Mouse (Mus musculus) stomach, embryonic 16.5 days (tissue): Measurements from ENCODE around the gene Hsd17b2. TPM values are rescaled to one million over a fixed set of nuclear protein-coding genes. Genes with fewer than 3 reads are reported as not detected.

Experiments used
- ATAC-seq: fragments of 200-750 bp; cut with Nextera tagmentation; 2 replicates; pipeline ENCODE4 v1.8.0; 2017; ENCODE audit warnings: moderate number of reproducible peaks, moderate TSS enrichment; ENCODE audit not compliant: insufficient read depth, low FRiP score
- H3K27ac ChIP-seq: fragments of 300-500 bp; sonication (generic); 2 replicates; pipeline ENCODE4 v1.5.1; 2014; ENCODE audit warnings: low read length
- H3K27me3 ChIP-seq: fragments of 300-500 bp; sonication (generic); 2 replicates; pipeline ENCODE4 v1.6.1; 2014; ENCODE audit warnings: low read length, control low read depth, mixed read lengths; ENCODE audit not compliant: control insufficient read depth, insufficient read depth
- H3K36me3 ChIP-seq: fragments of 300-500 bp; sonication (generic); 2 replicates; pipeline ENCODE4 v1.6.1; 2014; ENCODE audit warnings: low read length; ENCODE audit not compliant: control insufficient read depth, insufficient read depth
- H3K4me1 ChIP-seq: fragments of 300-500 bp; sonication (generic); 2 replicates; pipeline ENCODE4 v1.6.1; 2014; ENCODE audit warnings: low read length, control low read depth, mixed read lengths; ENCODE audit not compliant: control insufficient read depth, insufficient read depth
- H3K4me2 ChIP-seq: fragments of 300-500 bp; sonication (generic); 2 replicates; pipeline ENCODE4 v1.6.1; 2014; ENCODE audit warnings: low read depth, low read length, mixed read lengths
- H3K4me3 ChIP-seq: fragments of 300-500 bp; sonication (generic); replicated peaks from 2 replicates; pipeline ENCODE4 v1.5.1; 2014; ENCODE audit warnings: mild to moderate bottlenecking, low read length
- H3K9ac ChIP-seq: fragments of 300-500 bp; sonication (generic); 2 replicates; pipeline ENCODE4 v1.6.1; 2014; ENCODE audit warnings: low read length
- H3K9me3 ChIP-seq: fragments of 300-500 bp; sonication (generic); replicated peaks from 2 replicates; pipeline ENCODE4 v1.6.1; 2016; ENCODE audit warnings: low read length, control low read depth; ENCODE audit not compliant: control insufficient read depth
- WGBS: fragments of 180-500 bp; shearing (Covaris S2); extraction: QIAGEN DNeasy Blood & Tissue Kit; methylation state at CpG from one replicate; pipeline ENCODE4 v1.1.7; 2014; 5-methylcytosine and 5-hydroxymethylcytosine counted together
- polyA plus RNA-seq: library from polyadenylated mRNA; unstranded; fragments of >200 nt; fragmentation: Nextera tagmentation; extraction: Ambion mirVana; gene quantifications from 2 replicates; pipeline ENCODE4 v1.2.1, GENCODE M21; 2015

Hsd17b2 gene
- polyA plus RNA-seq, 1 experiment from 2014 or later: 34.3 TPM

DNA sequence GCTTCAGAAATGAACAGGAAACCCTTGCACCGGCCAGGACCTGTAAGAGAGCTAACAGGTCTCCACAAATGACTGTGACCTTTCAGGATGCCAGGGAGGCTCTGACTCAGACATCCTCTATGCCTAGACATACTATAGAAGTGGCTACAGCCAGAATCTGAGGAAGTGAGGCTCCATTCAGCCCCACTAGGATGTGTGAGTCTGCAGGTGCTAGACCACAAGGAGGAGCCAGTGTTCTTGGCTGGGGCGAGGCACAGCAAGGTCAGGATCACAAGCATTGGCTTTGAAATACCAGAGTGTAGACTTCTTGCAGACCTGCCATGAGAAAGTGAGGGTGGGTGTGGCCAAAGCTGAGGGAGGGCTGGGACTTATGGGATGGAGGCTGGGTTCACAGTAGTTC lies 70.9 kb downstream of the Hsd17b2 start:
- Histone ChIP-seq H3K4me1 (no peaks in the 10 kb centered on the region), H3K9ac (no peak overlapping the region), H3K9me3 (no peaks in the 10 kb centered on the region), H3K27ac (no peak overlapping the region), H3K4me2 (no peak overlapping the region), H3K4me3 (no peak overlapping the region), H3K27me3 (no peaks in the 10 kb centered on the region), H3K36me3 (no peaks in the 10 kb centered on the region)
- peak; percentile 41; the same call in 1 of the 2 replicates for ATAC-seq
- 57% methylated on average over 2 of the region's 2 CpGs for WGBS

DNA sequence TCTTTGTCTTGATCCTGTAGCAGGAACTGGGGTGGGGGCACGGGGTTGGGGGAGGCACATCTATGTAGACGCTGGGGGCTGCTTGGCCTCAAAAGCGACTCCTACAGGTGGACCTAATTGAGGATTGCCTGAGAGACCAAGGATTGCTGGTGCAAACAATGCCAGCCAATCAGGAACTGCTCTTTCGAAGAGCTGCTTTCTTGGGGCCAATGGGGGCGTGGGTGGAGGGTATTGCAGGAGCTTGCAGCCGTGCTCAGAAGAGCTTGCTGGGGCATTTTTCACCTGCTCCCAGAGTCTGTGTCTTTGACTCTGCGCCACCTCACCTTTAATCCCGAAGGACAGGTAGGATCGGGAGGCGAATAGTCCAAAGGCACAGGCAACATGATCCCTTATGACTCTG lies 73.9 kb downstream of the Hsd17b2 start:
- Histone ChIP-seq H3K4me3 (no peak overlapping the region), H3K27me3 (no peaks in the 10 kb centered on the region), H3K9me3 (no peaks in the 10 kb centered on the region), H3K4me2 (no peak overlapping the region), H3K4me1 (0 out of 2 replicates have a peak, but pooled peaks cover 2% of the 10 kb centered on the region), H3K9ac (no peak overlapping the region), H3K27ac (no peak overlapping the region), H3K36me3 (no peaks in the 10 kb centered on the region)
- 41% methylated on average over 10 of the region's 10 CpGs for whole genome bisulfite sequencing
- ATAC-seq: no peak

DNA sequence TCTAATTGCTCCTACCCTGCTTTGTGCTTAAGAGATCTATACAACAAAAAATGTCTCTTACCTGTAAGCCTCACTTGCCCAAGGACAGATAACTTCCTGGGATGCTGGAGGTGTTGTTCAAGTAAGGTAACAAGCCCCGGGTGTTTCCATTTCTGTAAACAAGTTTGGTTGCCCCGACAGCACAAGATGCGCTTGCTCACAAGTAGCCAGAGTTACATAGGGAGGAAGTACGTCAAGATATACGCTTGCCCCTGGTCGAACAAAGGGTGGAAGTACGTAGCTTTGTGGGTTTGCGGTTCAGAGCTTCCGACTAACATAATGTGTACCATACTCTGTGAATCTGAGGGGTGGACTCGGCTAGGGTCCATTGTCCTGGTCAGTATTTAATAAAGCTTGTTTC lies 74.4 kb downstream of the Hsd17b2 start:
- Histone ChIP-seq H3K4me1 (0 out of 2 replicates have a peak, but pooled peaks cover 2% of the 10 kb centered on the region), H3K27ac (no peak overlapping the region), H3K36me3 (no peaks in the 10 kb centered on the region), H3K9ac (no peak overlapping the region), H3K9me3 (no peaks in the 10 kb centered on the region), H3K27me3 (no peaks in the 10 kb centered on the region), H3K4me3 (no peak overlapping the region), H3K4me2 (no peak overlapping the region)
- 78% methylated on average over 10 of the region's 10 CpGs for WGBS
- ATAC-seq: no peak

DNA sequence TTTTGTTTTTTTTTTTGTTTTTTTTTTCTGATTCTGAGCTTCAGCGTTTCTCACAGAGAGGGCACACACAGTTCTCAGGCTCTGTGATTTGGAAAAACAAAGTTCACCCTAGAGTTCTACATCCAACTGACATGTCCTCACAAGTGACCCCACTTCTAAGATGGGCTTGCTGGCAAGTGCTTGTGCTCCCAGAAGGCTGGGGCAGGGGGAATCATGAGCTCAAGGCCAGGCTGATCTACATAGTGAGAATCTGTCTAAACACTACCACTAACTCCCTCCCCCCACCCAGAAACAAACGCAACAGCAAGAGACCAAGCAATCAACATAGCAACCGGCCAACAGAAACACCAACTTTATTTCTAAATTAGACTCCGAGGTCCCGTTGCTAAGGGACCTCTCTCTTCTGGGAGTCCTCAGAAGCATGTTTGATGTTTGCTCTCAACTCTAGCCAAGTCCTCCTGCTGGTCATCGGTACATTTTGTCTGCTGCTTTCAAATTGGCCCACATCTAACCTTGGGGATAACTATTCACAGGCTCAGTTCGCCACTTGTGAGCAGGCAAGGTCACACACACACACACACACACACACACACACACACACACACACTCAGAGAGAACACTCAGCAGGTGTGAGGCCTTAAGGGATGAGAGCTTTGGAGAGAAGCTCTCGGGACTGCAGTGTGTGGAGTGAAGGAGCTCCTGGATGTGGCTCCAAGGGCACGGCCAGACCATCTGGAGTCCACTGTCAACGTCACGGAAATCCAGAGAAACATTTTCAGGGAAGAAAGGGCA lies 77.0 kb downstream of the Hsd17b2 start:
- Histone ChIP-seq H3K9ac (no peak overlapping the region), H3K27ac (no peak overlapping the region), H3K36me3 (no peaks in the 10 kb centered on the region), H3K9me3 (no peaks in the 10 kb centered on the region), H3K4me2 (no peak overlapping the region), H3K27me3 (no peaks in the 10 kb centered on the region), H3K4me3 (no peak overlapping the region), H3K4me1 (0 out of 2 replicates have a peak, but pooled peaks cover 2% of the 10 kb centered on the region)
- 64% methylated on average over 11 of the region's 11 CpGs for WGBS
- no peak for ATAC-seq

DNA sequence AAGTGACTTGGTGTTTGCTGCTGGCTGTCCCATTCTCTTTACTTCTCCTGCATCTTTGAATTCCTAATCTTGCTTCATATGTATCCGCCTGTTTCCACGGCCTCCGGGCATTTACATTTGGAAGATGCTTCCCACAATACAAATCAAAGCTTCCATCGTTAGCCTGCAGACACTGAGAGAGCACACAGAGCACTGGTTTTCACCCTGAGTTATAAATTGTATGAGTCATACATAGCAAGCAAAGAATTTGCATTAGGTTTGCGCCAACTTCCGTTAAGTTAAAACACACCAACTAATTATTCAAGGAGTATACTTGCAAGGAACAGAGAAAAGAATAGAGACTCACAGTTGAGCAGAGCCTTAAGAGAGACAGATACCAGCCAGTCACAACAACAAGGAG lies 77.6 kb downstream of the Hsd17b2 start:
- Histone ChIP-seq H3K4me1 (0 out of 2 replicates have a peak, but pooled peaks cover 2% of the 10 kb centered on the region), H3K4me3 (no peak overlapping the region), H3K4me2 (no peak overlapping the region), H3K27me3 (no peaks in the 10 kb centered on the region), H3K36me3 (no peaks in the 10 kb centered on the region), H3K27ac (no peak overlapping the region), H3K9ac (no peak overlapping the region), H3K9me3 (no peaks in the 10 kb centered on the region)
- ATAC-seq: no peak
- 72% methylated on average over 6 of the region's 6 CpGs for WGBS

DNA sequence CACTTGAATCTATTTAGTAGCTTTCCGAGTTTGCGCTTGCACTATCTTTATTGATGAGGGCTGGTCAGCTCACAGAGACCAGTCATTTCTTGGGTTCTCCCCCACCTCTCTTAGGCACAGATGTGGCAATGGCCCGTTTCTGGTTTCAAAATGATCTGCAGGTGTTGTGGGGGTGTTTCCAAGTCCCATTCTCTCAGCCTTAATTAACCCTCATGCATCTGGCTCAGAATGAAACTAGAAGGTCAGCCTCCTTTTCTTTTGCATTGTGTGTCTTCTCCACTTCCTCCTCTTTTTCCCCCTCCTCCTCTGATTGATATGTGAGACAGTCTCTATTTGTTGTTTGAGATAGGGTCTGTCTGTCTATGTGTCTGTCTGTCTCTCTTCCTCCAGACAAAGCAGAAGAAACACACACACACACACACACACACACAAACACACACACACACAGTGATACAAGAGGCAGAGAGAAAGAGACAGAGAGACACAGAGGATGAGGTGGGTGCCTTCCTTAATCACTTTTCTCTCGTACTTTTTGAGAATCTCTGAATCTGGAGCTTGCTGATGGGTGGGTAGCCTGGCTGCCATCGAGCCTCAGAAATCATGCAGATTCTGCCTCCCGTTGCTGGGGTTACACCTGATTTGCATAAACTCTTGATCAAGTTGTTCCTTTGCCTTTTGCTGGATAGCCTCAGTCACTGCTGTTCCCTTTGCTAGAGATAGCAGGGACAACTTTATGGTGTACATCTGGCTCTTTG lies 79.8 kb downstream of the Hsd17b2 start:
- Histone ChIP-seq H3K27ac (no peak overlapping the region), H3K4me1 (0 out of 2 replicates have a peak, but pooled peaks cover 2% of the 10 kb centered on the region), H3K4me2 (no peak overlapping the region), H3K4me3 (no peak overlapping the region), H3K27me3 (no peaks in the 10 kb centered on the region), H3K9me3 (no peaks in the 10 kb centered on the region), H3K9ac (no peak overlapping the region), H3K36me3 (no peaks in the 10 kb centered on the region)
- no peak for ATAC-seq
- WGBS: 66% methylated on average over 6 of the region's 6 CpGs

DNA sequence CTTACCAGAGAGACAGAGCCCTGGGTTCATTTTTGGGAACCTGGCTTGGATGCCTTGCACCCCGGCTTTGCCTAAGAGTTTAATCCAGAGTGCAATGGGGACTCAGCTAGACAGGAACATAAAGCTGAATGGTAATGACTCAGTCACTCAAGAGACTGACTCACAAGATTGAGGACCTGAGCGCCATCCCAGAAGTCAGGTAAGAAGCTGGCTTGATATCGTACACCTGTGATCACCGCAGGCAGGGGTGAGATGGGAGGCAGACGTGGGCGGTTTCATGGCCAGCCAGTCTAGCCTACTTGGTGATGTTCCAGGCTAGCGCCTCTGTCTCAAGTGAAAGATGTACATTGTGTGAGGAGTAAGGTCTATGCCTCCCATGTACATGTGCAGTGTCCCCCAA lies 81.3 kb downstream of the Hsd17b2 start:
- no peak overlapping the region for H3K4me2 ChIP-seq
- H3K27ac ChIP-seq: no peak overlapping the region
- H3K27me3 ChIP-seq: no peaks in the 10 kb centered on the region
- WGBS: 84% methylated on average over 7 of the region's 7 CpGs
- no peaks in the 10 kb centered on the region for H3K9me3 ChIP-seq
- ATAC-seq: no peak
- no peak overlapping the region for H3K4me3 ChIP-seq
- H3K4me1 ChIP-seq: 0 out of 2 replicates have a peak, but pooled peaks cover 2% of the 10 kb centered on the region
- no peak overlapping the region for H3K9ac ChIP-seq
- H3K36me3 ChIP-seq: no peaks in the 10 kb centered on the region

DNA sequence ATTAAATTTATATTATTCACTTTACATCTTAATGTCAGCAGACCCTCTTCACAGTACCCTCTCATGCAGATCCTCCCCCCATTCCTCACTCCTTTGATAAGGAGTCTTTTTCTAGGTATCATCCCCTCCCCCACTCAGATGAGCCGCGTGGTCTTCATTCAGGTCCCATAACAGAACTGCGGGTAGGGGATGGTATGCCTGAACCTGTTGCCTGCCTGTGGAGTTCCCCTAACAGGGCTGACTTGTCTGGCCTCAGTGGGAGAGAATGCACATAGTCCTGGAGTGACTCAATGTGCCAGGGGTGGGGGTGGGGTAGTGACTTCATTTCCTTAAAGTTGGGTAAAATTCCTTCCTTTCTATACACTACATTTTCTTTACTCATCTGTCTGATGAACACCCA lies 84.7 kb downstream of the Hsd17b2 start:
- ATAC-seq: no peak
- Histone ChIP-seq H3K4me3 (no peak overlapping the region), H3K36me3 (peaks cover 12% of the 10 kb centered on the region; the same call in 1 of the 2 replicates), H3K9me3 (no peaks in the 10 kb centered on the region), H3K4me2 (no peak overlapping the region), H3K27ac (no peak overlapping the region), H3K27me3 (no peaks in the 10 kb centered on the region), H3K9ac (no peak overlapping the region), H3K4me1 (no peaks in the 10 kb centered on the region)
- WGBS: 91% methylated on average over 3 of the region's 3 CpGs

DNA sequence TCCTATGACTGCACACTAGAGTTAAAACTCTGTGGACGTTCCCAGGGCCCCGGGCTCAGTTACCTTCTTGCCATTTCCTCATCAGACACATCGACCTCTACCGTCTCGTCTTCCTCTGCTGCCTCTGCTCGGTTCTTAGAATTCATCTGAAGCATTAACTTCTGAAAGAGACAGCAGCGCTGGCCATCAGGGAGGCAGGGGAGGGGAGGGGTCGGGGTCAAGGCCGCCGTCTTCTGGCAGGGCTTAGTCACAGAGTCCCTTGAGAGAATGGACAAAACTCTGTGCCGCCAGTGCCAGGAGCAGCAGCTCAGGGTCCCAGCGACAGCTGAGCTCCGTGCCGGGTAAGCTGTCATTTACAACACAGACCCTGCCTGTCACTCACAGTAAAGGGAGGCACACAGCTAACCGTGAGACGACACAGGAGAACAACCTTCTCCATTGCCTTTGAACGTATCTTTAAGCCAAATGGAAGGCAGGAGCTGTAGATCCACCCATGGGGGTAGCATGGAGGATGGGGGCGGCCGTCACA lies 91.0 kb downstream of the Hsd17b2 start:
- peaks cover 35% of the 10 kb centered on the region; the same call in 1 of the 2 replicates for H3K36me3 ChIP-seq
- ATAC-seq: no peak
- WGBS: 81% methylated on average over 19 of the region's 19 CpGs

More for the DNA sequence above, 91.0 kb downstream of the Hsd17b2 start:
- Histone ChIP-seq H3K27me3 (no peaks in the 10 kb centered on the region), H3K4me1 (no peaks in the 10 kb centered on the region), H3K9me3 (no peaks in the 10 kb centered on the region), H3K9ac (no peak overlapping the region), H3K27ac (no peak overlapping the region), H3K4me3 (no peak overlapping the region), H3K4me2 (no peak overlapping the region)
